Mouse (Mus musculus) liver, postnatal 0 days (tissue): ENCODE results near the gene Majin.

Experiments used
- CTCF ChIP-seq: sonication (generic); IDR thresholded peaks from 2 replicates; pipeline ENCODE4 v1.5.1; 2016; ENCODE audit warnings: antibody characterized with exemption, low read depth
- EP300 ChIP-seq: IDR thresholded peaks from 2 replicates; pipeline ENCODE4 v1.6.1; 2016; ENCODE audit warnings: antibody characterized with exemption, low read depth, mild to moderate bottlenecking

DNA sequence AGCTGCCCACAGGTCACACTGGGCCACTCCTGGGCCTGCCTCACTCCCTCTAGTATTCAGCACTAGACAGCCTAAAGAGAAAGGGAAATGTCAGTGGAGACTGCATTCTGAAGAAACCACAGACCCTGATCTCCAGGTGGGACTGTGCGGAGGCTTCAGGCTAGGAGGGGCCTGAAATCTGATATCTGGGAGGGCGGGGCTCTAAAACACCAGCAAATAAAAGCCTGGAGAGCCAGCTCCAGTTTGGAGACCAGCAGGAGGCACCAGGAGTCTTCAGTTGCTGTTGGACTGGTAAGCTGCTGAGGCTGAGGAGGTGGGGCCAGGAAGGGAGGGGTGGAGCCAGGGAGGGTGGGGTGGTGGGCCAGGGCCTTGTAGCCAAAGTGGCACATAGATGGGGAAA is 41.9 kb downstream of the Majin start, which contains the start of gene Gpha2:
- TF ChIP-seq CTCF (no peak), EP300 (no peak)
